Mouse (Mus musculus) liver, embryonic 15.5 days (tissue): ENCODE measurements around the gene Slc38a11. TPM values are rescaled to one million over a fixed set of nuclear protein-coding genes. Genes with fewer than 3 reads are reported as not detected.

Experiments used
- ATAC-seq: fragments of 200-750 bp; cut with Nextera tagmentation; 2 replicates; pipeline ENCODE4 v1.8.0; 2017; ENCODE audit warnings: moderate number of reproducible peaks, mild to moderate bottlenecking, moderate library complexity; ENCODE audit not compliant: insufficient read depth
- H3K27ac ChIP-seq: fragments of 300-500 bp; sonication (generic); replicated peaks from 2 replicates; pipeline ENCODE4 v1.5.1; 2015; ENCODE audit warnings: mild to moderate bottlenecking, inconsistent platforms
- H3K27me3 ChIP-seq: fragments of 300-500 bp; sonication (generic); 2 replicates; pipeline ENCODE4 v1.6.1; 2015; ENCODE audit warnings: mild to moderate bottlenecking, inconsistent platforms
- H3K36me3 ChIP-seq: fragments of 300-500 bp; sonication (generic); replicated peaks from 2 replicates; pipeline ENCODE4 v1.6.1; 2015; ENCODE audit warnings: moderate library complexity, mild to moderate bottlenecking, inconsistent platforms
- H3K4me1 ChIP-seq: fragments of 300-500 bp; sonication (generic); replicated peaks from 2 replicates; pipeline ENCODE4 v1.6.1; 2015; ENCODE audit warnings: inconsistent platforms
- H3K4me2 ChIP-seq: fragments of 300-500 bp; sonication (generic); 2 replicates; pipeline ENCODE4 v1.6.1; 2015; ENCODE audit warnings: moderate library complexity, mild to moderate bottlenecking, inconsistent platforms
- H3K4me3 ChIP-seq: fragments of 300-500 bp; sonication (generic); replicated peaks from 2 replicates; pipeline ENCODE4 v1.5.1; 2015; ENCODE audit warnings: mild to moderate bottlenecking, inconsistent platforms
- H3K9ac ChIP-seq: fragments of 300-500 bp; sonication (generic); 2 replicates; pipeline ENCODE4 v1.6.1; 2015; ENCODE audit warnings: moderate library complexity, mild to moderate bottlenecking, inconsistent platforms
- H3K9me3 ChIP-seq: fragments of 300-500 bp; sonication (generic); replicated peaks from 2 replicates; pipeline ENCODE4 v1.6.1; 2016; ENCODE audit warnings: inconsistent platforms
- WGBS: fragments of 180-500 bp; shearing (Covaris S2); methylation state at CpG from one replicate; pipeline ENCODE4 v1.1.7; 2015; ENCODE audit warnings: mixed read lengths; ENCODE audit not compliant: insufficient replicate concordance; 5-methylcytosine and 5-hydroxymethylcytosine counted together
- microRNA-seq: library from miRNA; unstranded; fragments of <30 nt; microRNA quantifications from one replicate; pipeline ENCODE4, GENCODE M21; 2016
- polyA plus RNA-seq: library from polyadenylated mRNA; unstranded; fragments of >200 nt; fragmentation: Nextera tagmentation; extraction: Ambion mirVana; gene quantifications from 2 replicates; pipeline ENCODE4 v1.2.1, GENCODE M21; 2015

Slc38a11 gene
- polyA plus RNA-seq, 1 experiment from 2014 or later, result not detected

DNA sequence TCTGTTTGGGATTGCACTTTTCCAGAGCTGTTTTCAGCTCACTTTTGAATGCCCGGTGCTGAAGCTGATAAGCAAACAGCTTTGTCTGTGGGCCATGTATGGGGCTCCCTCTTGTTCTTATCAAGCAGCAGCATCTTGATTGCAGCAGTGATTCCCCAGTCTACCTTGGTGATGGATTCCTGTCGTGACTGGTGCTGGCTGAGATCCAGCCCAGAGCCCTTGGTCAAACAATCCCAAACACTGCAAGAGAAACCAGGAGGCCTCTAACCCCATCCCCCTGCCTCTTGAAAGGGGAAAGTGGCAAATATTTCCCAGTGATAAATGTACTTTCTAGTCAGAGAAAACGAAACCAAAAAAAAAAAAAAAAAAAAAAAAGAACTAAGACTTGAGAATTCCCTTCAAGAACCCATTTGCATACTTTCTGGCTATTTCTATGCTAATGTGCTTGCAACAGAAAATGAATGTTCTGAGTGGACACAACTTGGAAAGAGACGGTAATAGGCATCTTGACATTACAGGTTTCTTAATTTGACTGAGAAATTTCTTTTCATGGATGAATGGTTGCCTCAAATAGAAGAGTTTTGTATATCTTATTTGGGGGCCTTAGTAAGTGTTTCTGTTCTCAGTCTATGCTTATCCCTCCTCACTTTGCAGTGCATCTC, 84.7 kb downstream of the Slc38a11 start:
- no peak for ATAC-seq
- no peak overlapping the region for H3K4me2 ChIP-seq
- WGBS, result 20% methylated on average over 4 of the region's 4 CpGs
- H3K4me3 ChIP-seq, result no peak overlapping the region
- H3K9ac ChIP-seq, result no peak overlapping the region
- no peaks in the 10 kb centered on the region for H3K9me3 ChIP-seq
- H3K36me3 ChIP-seq, result no peaks in the 10 kb centered on the region
- H3K27me3 ChIP-seq, result no peaks in the 10 kb centered on the region
- H3K4me1 ChIP-seq, result no peaks in the 10 kb centered on the region
- no peak overlapping the region for H3K27ac ChIP-seq

DNA sequence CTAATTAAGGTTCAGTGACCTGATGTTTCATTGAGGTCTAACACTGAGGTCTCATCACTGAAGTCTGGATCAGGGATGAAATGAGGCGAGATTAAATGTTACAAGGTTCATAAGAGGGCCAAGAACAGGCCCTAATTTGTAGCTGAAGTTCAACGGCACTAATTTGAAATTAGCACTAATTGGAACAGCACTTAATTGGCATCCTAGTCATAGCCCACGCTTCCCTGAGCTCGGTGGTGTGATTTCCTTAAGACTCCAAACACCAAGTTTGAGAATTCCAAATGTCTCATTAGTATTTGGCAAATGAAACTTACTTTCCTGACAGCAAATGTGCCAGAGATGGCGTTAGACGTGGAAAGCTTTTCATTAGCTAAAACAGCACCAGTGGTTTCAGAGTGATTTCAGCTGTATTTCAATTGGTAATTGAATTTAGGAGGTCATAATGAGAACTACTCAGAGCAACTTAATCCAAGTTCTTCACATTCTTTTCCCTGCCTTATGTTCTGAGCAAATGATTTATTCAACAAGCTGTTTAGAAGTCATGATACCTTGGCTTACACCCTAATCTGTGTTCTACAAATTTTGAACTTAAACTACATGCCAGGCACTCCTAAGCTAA, 88.3 kb downstream of the Slc38a11 start:
- no peak for ATAC-seq
- Histone ChIP-seq H3K4me2 (no peak overlapping the region), H3K4me1 (no peaks in the 10 kb centered on the region), H3K9ac (no peak overlapping the region), H3K4me3 (no peak overlapping the region), H3K27ac (no peak overlapping the region), H3K36me3 (no peaks in the 10 kb centered on the region), H3K27me3 (no peaks in the 10 kb centered on the region), H3K9me3 (no peaks in the 10 kb centered on the region)
- WGBS, result 63% methylated on average over 6 of the region's 6 CpGs

GRCm38 (mm10) chr2:65273910-65274309, 89.9 kb downstream of the Slc38a11 start:
- Histone ChIP-seq H3K4me1 (no peaks in the 10 kb centered on the region), H3K27me3 (no peaks in the 10 kb centered on the region), H3K9ac (no peak overlapping the region), H3K4me3 (no peak overlapping the region), H3K27ac (no peak overlapping the region), H3K9me3 (no peaks in the 10 kb centered on the region), H3K36me3 (no peaks in the 10 kb centered on the region), H3K4me2 (no peak overlapping the region)
- no peak for ATAC-seq
- WGBS, result 44% methylated on average over 2 of the region's 2 CpGs

GRCm38 (mm10) chr2:65268731-65269130, 95.1 kb downstream of the Slc38a11 start:
- Histone ChIP-seq H3K4me2 (no peak overlapping the region), H3K9ac (no peak overlapping the region), H3K9me3 (no peaks in the 10 kb centered on the region), H3K4me1 (no peaks in the 10 kb centered on the region), H3K36me3 (no peaks in the 10 kb centered on the region), H3K27ac (no peak overlapping the region), H3K27me3 (no peaks in the 10 kb centered on the region), H3K4me3 (no peak overlapping the region)
- ATAC-seq, result no peak
- WGBS, result 73% methylated on average over 6 of the region's 6 CpGs

- 54% methylated on average over 4 of the region's 4 CpGs for WGBS
- Histone ChIP-seq H3K27me3 (no peaks in the 10 kb centered on the region), H3K4me3 (no peak overlapping the region), H3K9ac (no peak overlapping the region), H3K4me1 (no peaks in the 10 kb centered on the region), H3K9me3 (no peaks in the 10 kb centered on the region), H3K27ac (no peak overlapping the region), H3K36me3 (no peaks in the 10 kb centered on the region), H3K4me2 (no peak overlapping the region)
- ATAC-seq, result no peak
Observed at GRCm38 (mm10) chr2:65267834-65268233, 96.0 kb downstream of the Slc38a11 start.

- WGBS, result 53% methylated on average over 5 of the region's 5 CpGs
- no peak overlapping the region for H3K4me3 ChIP-seq
- no peaks in the 10 kb centered on the region for H3K9me3 ChIP-seq
- H3K36me3 ChIP-seq, result no peaks in the 10 kb centered on the region
- no peak overlapping the region for H3K9ac ChIP-seq
- H3K27ac ChIP-seq, result no peak overlapping the region
- no peak overlapping the region for H3K4me2 ChIP-seq
- H3K4me1 ChIP-seq, result no peaks in the 10 kb centered on the region
- ATAC-seq, result no peak
- H3K27me3 ChIP-seq, result no peaks in the 10 kb centered on the region
Observed at GRCm38 (mm10) chr2:65266576-65267299, 97.1 kb downstream of the Slc38a11 start.

Small RNA genes within 50 kb of the gene (microRNA-seq; reads per million reads assigned to microRNA genes)
- not detected for gene Mir6337

Other genes with a start within 250 kb of the Slc38a11 start
- gene Cobll1, start 124.6 kb downstream of the Slc38a11 start, polyA plus RNA-seq, result 3.8 and 4.3 TPM in 2 replicates
- gene Scn3a, start 203.6 kb upstream of the Slc38a11 start, polyA plus RNA-seq, result 0.02 and 0.05 TPM in 2 replicates